Mouse (Mus musculus) heart, postnatal 0 days (tissue): ENCODE results near the gene Nudt3. TPM values are rescaled to one million over a fixed set of nuclear protein-coding genes. Genes with fewer than 3 reads are reported as not detected.

Experiments
- ATAC-seq: fragments of 200-750 bp; cut with Nextera tagmentation; 2 replicates; pipeline ENCODE4 v1.8.0; 2017; ENCODE audit warnings: low read depth, moderate number of reproducible peaks, moderate library complexity; ENCODE audit not compliant: insufficient read depth
- DNase-seq: peaks from one replicate; pipeline ENCODE4 v3.0.0-alpha.2; 2016; ENCODE audit warnings: low spot score
- H3K27ac ChIP-seq: fragments of 300-500 bp; sonication (generic); 2 replicates; pipeline ENCODE4 v1.5.1; 2014; ENCODE audit warnings: low read depth, mild to moderate bottlenecking
- H3K27me3 ChIP-seq: fragments of 300-500 bp; sonication (generic); 2 replicates; pipeline ENCODE4 v1.6.1; 2014; ENCODE audit warnings: low read length, mixed read lengths; ENCODE audit not compliant: control insufficient read depth, insufficient read depth
- H3K36me3 ChIP-seq: fragments of 300-500 bp; sonication (generic); replicated peaks from 2 replicates; pipeline ENCODE4 v1.6.1; 2014; ENCODE audit warnings: low read length, mixed read lengths; ENCODE audit not compliant: control insufficient read depth, insufficient read depth
- H3K4me1 ChIP-seq: fragments of 300-500 bp; sonication (generic); 2 replicates; pipeline ENCODE4 v1.6.1; 2014; ENCODE audit warnings: antibody characterized with exemption; ENCODE audit not compliant: control insufficient read depth, insufficient read depth
- H3K4me2 ChIP-seq: fragments of 300-500 bp; sonication (generic); 2 replicates; pipeline ENCODE4 v1.6.1; 2014; ENCODE audit warnings: low read depth, mild to moderate bottlenecking, low read length, moderate library complexity
- H3K4me3 ChIP-seq: fragments of 300-500 bp; sonication (generic); 2 replicates; pipeline ENCODE4 v1.5.1; 2014; ENCODE audit warnings: low read depth, low read length
- H3K9ac ChIP-seq: fragments of 300-500 bp; sonication (generic); replicated peaks from 2 replicates; pipeline ENCODE4 v1.6.1; 2014; ENCODE audit warnings: low read depth, low read length, mixed read lengths
- H3K9me3 ChIP-seq: fragments of 300-500 bp; sonication (generic); replicated peaks from 2 replicates; pipeline ENCODE4 v1.6.1; 2016; ENCODE audit warnings: low read length; ENCODE audit not compliant: control insufficient read depth
- CTCF ChIP-seq: IDR thresholded peaks from 2 replicates; pipeline ENCODE4 v1.5.1; 2016; ENCODE audit warnings: antibody characterized with exemption, control low read depth, low read depth
- EP300 ChIP-seq: IDR thresholded peaks from 2 replicates; pipeline ENCODE4 v1.6.1; 2016; ENCODE audit warnings: antibody characterized with exemption, low read depth
- WGBS: fragments of 180-500 bp; shearing (Covaris S2); extraction: QIAGEN DNeasy Blood & Tissue Kit; methylation state at CpG from one replicate; pipeline ENCODE4 v1.1.7; 2014; 5-methylcytosine and 5-hydroxymethylcytosine counted together
- polyA plus RNA-seq: library from polyadenylated mRNA; unstranded; fragments of >200 nt; fragmentation: Nextera tagmentation; extraction: Ambion mirVana; gene quantifications from 2 replicates; pipeline ENCODE4 v1.2.1, GENCODE M21; 2015
- total RNA-seq: library from RNA; depleted of rRNA; stranded (reverse); fragments of >200 nt; gene quantifications from 2 replicates; pipeline ENCODE4 v1.2.3, GENCODE M21; 2014; ENCODE audit warnings: low replicate concordance

The Nudt3 gene
- total and polyA plus RNA-seq, 2 experiments from 2014 or later = 140 to 184 TPM

DNA sequence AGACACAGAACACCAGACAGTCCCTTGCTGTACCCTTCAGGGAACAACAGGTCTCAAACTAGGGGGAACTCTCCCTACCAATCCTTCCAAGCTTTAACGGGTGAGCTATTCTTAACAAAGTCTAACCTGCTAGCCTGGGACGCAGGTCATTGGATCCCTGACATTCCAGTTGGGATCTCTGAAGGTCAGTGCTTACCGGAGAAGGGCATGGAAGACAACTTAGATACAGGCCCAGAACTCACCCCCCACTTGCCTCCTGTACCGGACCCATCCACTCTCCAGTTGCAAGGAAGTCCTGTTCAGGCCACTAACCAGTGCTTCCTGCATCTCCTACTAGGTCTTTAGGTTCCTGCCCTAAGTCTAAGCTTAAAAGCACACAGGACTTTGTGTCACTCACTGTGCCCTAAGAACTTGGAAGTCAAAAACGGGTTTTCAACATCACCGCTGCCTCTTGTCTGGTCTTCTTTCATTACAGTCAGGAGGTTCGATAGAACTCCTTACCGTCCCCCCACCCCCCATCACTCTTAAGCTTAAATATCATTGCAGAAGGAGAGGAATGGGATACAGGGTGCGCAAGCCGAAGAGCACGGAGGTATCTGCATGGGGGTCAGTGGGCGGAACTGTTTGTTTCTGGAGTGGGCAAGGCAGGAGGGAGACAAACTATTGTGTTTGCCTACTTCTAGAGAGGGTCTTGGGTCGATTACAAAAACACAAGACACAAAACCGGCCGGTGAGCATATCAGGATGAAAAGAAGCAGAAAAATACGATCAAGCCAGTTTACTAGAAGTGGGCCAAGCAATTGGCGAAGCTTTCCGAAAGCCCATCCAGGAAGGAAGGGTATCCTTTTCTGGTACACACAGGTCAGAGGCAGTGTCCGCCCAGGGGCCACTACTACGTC is 69.0 kb downstream of the Nudt3 start:
- peaks cover 22% of the 10 kb centered on the region for H3K4me1 ChIP-seq
- H3K27ac ChIP-seq = peak overlapping the region; percentile 86; the same call in 1 of the 2 replicates
- H3K4me3 ChIP-seq = peak overlapping the region; percentile 81; the same call in 1 of the 2 replicates
- no peaks in the 10 kb centered on the region for H3K36me3 ChIP-seq
- 62% methylated on average over 20 of the region's 20 CpGs for WGBS
- peak overlapping the region; percentile 96; the same call in 1 of the 2 replicates for H3K4me2 ChIP-seq
- no peak for DNase-seq
- H3K27me3 ChIP-seq = no peaks in the 10 kb centered on the region
- peak overlapping the region; percentile 3; the same call in 1 of the 2 replicates for H3K9ac ChIP-seq
- no peak for ATAC-seq
- TF ChIP-seq CTCF = no peak
- no peak for TF ChIP-seq EP300
- no peaks in the 10 kb centered on the region for H3K9me3 ChIP-seq

DNA sequence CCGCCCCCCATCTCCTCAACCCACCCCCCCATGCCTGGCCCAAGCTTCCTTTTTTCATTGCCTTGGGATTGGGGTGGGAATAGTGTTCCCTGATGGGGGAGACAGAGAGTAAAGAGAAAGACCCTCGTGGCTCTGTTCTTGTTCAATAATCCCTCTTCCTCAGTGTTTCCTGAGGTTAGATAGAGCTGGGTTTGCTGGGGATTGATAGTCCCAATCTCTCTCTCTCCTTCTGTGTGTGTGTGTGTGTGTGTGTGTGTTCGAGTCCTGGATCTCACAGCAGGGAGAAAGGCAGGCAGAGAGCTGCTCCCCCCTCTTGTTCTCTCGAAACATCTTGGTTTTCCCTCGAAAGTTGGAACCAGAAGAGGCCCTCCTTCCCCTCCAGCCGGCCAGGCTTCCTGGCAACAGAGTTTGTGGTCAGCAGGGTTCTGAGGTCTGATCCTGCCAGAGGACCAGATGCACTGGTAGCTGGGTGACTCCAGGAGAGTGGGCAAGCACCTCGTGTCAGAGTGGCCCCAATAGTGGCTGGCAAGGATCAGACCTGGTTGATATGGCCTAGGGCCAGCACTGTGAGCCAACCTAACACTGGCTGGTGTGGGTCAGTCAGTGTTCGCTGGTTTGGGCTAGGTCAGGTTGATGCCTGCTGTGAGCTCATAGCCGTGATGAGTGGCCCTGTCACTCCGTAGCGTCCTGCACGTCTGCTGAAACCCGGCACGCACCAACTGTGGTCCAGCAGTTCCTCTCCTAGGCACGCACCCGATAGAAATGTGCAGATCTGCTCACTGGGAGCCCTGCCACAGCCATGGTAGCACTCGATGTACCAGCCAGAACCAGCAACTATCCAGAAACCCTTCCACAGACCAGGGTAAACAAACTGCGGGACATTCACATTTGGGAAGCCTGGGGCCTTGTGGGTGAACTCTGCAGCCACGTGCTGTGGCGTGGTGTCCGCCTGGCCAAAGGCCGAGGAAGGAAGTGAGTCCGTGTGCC is 70.8 kb downstream of the Nudt3 start:
- H3K9ac ChIP-seq = no peak overlapping the region
- H3K4me3 ChIP-seq = no peak overlapping the region
- H3K9me3 ChIP-seq = no peaks in the 10 kb centered on the region
- H3K4me1 ChIP-seq = peaks cover 12% of the 10 kb centered on the region; the same call in 1 of the 2 replicates
- DNase-seq (no peak), ATAC-seq (no peak)
- no peak overlapping the region for H3K4me2 ChIP-seq
- no peak overlapping the region for H3K27ac ChIP-seq
- no peaks in the 10 kb centered on the region for H3K36me3 ChIP-seq
- 73% methylated on average over 23 of the region's 23 CpGs for WGBS
- H3K27me3 ChIP-seq = no peaks in the 10 kb centered on the region
- TF ChIP-seq EP300 = no peak
- TF ChIP-seq CTCF = no peak

DNA sequence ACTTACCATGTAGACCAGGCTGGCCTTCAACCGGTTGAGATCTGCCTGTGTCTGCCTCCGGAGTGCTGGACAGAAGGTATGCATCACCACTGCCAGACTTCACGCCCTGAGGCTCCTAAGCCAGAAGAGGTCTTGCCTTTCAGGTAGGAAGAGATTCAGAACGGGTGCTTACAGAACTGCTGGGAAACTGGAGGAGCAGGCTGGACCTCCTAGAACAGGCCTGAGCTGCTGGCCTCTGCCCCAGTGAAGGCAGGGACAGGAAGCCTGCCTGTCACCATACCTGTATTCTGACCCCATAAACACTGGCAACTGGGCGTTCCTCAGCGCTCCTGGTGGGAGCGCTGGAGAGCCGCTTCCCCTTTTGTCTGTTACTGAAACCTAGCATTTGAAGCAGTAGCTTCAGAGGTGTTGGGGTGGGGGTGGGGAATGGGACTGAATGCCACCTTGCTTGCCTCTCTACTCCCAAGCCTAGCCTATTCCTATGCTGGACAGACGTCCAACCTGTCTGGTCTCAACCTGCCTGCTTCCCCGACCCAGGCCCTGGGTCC is 71.8 kb downstream of the Nudt3 start:
- Histone ChIP-seq H3K4me1 (peaks cover 12% of the 10 kb centered on the region; the same call in 1 of the 2 replicates), H3K27ac (no peak overlapping the region), H3K27me3 (no peaks in the 10 kb centered on the region), H3K36me3 (no peaks in the 10 kb centered on the region), H3K4me2 (no peak overlapping the region), H3K9me3 (no peaks in the 10 kb centered on the region), H3K4me3 (no peak overlapping the region), H3K9ac (no peak overlapping the region)
- TF ChIP-seq EP300 (no peak), CTCF (no peak)
- DNase-seq (no peak), ATAC-seq (no peak)
- WGBS = 72% methylated on average over 10 of the region's 10 CpGs

DNA sequence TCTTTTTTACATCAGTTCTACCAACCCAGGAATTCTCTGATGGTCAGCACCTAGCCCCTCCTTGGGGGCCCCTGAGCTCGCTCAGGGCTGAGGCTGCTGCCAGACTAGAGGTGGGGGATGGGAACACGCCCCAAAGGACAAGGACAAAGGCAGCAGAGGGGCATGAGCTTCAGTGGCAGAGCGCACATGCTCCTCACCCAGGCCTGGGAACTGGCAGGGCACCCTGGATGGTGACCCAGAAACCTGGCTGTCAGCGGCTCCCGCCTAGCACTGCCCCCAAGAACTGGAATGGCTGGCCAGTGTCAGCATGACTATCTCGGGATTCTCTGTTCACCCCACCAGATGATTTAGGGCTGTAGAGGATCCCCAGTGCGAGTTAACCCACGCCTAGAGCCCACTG is 74.1 kb downstream of the Nudt3 start:
- H3K27ac ChIP-seq = no peak overlapping the region
- WGBS = 56% methylated on average over 8 of the region's 8 CpGs

More for the DNA sequence above, 74.1 kb downstream of the Nudt3 start:
- H3K27me3 ChIP-seq = no peaks in the 10 kb centered on the region
- ATAC-seq = 0 out of 2 replicates have a peak, but pooled peaks have one; percentile 13
- H3K36me3 ChIP-seq = no peaks in the 10 kb centered on the region
- H3K9ac ChIP-seq = no peak overlapping the region
- H3K4me1 ChIP-seq = 0 out of 2 replicates have a peak, but pooled peaks cover 5% of the 10 kb centered on the region
- H3K4me3 ChIP-seq = no peak overlapping the region
- no peaks in the 10 kb centered on the region for H3K9me3 ChIP-seq
- H3K4me2 ChIP-seq = no peak overlapping the region
- TF ChIP-seq EP300 = no peak
- no peak for TF ChIP-seq CTCF
- no peak for DNase-seq
